Mouse (Mus musculus) MN1 (cell line): ENCODE results near the gene Muc3.
"Not testable (repeated sequence)": the region's sequence is repeated elsewhere in the genome, so short reads cannot be mapped to it uniquely, and the experiment has no call there.

Experiments used
- DNase-seq: peaks from one replicate; pipeline ENCODE4 v3.0.0-alpha.2; 2016; ENCODE audit warnings: low spot score

Gene Muc3

DNA sequence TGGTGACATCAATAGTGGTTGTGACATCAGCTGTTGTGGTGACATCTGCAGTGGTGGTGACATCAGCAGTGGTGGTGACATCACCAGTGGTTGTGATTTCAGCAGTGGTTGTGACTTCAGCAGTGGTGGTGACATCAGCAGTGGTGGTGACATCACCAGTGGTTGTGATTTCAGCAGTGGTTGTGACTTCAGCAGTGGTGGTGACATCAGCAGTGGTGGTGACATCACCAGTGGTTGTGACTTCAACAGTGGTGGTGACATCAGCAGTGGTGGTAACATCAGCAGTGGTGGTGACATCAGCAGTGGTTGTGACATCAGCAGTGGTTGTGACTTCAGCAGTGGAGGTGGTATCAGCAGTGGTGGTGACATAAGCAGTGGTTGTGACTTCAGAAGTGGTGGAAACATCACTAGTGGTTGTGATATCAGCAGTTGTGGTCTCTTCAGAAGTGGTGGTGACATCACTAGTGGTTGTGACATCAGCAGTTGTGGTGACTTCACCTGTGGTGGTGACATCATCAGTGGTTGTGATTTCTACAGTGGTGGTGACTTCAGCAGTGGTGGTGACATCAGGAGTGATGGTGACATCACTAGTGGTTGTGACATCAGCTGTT is at the start of gene Muc3:
Muc3 (minus strand) TSS at position 51 of the 611 bp plus-strand sequence.
- not testable (repeated sequence) for DNase-seq

- no peak for DNase-seq
Measured at GRCm38 (mm10) chr5:137194488-137195120, 45.5 kb upstream of the Muc3 start.

GRCm38 (mm10) chr5:137193279-137193952 is 44.3 kb upstream of the Muc3 start:
- no peak for DNase-seq

- DNase-seq: no peak
Measured at GRCm38 (mm10) chr5:137189326-137189725, 40.2 kb upstream of the Muc3 start.

- no peak for DNase-seq
Measured at GRCm38 (mm10) chr5:137185362-137185761, 36.2 kb upstream of the Muc3 start.

DNA sequence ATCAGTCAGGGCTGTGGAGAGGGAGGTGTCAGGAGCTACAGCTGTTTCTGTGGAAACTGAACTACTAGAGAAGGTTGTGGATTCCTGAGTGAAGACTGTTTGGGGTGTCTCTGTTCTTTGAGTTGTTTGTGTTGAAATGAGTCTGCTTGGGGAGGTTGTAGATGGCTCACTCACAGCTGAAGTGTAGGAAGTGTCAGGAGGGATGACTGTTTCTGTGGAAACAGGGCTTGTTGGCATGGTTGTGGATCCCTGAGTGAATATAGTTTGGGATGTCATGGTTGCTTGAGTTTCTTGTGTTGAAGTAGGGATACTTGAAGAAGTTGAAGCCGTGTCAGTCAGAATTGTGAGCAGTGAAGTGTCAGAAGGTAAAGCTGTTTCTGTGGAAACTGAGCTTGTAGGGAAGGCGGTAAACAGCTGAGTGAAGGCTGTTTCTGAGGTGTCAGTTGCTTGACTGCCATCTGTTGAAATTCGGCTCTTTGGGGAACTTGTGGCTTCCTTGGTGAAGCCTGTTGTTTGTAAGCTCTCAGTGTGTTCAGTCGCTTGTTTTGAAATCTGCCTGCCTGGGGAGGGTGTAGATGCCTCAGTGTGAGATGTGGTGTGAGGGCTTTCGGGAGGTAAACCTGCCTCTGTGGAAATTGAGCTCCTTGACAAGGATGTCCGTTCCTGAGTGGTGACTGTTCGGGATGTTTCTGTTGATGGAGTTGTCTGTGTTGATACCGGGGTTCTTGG is 30.7 kb upstream of the Muc3 start:
- DNase-seq: no peak

GRCm38 (mm10) chr5:137173967-137174366 is 24.8 kb upstream of the Muc3 start:
- no peak for DNase-seq

DNA sequence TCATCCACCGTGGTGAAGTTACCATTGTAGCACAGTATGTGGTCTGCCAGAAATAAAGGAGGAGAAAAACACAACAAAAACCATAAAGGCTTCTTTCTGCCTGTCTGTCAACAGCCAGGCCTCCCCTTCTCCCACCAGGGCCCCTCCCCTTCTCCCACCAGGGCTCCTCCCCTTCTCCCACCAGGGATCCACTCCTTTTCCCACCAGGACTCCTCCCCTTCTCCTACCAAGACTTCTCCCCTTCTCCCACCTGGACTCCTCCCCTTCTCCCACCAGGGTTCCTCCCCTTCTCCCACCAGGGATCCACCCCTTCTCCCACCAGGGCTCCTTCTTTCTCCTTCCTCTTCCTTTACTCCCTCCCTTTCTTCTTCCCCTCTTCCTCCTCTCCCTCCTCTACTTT is 23.5 kb upstream of the Muc3 start:
- DNase-seq: no peak

- DNase-seq: no peak
Measured at GRCm38 (mm10) chr5:137171478-137171877, 22.4 kb upstream of the Muc3 start.

GRCm38 (mm10) chr5:137170836-137171380 is 21.8 kb upstream of the Muc3 start:
- DNase-seq: no peak

- DNase-seq: no peak
Measured at GRCm38 (mm10) chr5:137167539-137167938, 18.4 kb upstream of the Muc3 start.

GRCm38 (mm10) chr5:137166012-137166411 is 16.9 kb upstream of the Muc3 start:
- DNase-seq: no peak

- no peak for DNase-seq
Measured at GRCm38 (mm10) chr5:137161853-137162252, 12.7 kb upstream of the Muc3 start.

DNA sequence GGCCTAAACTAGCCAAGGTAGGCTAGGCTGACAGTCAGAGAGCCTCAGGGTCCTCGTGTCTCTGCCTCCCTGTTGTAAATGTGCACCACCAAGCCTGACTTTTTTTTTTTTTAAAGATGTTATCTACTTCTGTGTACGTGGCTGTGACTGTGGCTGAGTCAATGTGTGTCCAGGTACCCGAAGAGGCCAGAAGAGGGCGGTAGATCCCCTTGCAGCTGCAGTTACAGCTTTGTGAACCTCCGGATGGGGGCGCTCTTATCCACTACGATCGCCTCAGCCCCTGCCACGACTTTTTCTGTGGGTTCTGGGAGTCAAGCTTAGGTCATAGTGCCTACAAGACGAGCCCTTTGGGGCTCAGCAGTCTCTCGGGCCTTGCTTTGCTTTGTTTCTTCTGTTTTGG is 10.3 kb upstream of the Muc3 start:
- DNase-seq: no peak

DNA sequence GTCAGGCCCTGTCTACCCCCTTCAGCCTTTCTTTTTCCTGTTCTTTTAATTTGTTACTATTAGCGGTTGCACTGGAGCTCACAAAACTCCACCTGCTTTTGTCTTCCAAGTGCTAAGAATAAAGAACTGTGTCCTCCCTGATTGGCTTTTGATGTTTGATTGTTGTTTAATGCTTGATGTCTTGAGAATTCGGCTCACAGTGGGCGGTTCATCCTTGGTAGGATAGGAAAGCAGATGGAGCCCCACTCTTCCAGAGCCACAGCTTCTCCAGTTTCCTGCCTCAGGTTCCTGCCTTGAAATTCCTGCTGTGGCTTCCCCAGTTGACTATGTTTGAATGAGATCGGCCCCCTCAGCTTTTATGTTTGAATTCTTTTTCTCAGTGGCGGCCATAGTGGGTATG is 4.2 kb upstream of the Muc3 start:
- DNase-seq: no peak

GRCm38 (mm10) chr5:137152623-137153022 is 3.5 kb upstream of the Muc3 start:
- DNase-seq: no peak

DNA sequence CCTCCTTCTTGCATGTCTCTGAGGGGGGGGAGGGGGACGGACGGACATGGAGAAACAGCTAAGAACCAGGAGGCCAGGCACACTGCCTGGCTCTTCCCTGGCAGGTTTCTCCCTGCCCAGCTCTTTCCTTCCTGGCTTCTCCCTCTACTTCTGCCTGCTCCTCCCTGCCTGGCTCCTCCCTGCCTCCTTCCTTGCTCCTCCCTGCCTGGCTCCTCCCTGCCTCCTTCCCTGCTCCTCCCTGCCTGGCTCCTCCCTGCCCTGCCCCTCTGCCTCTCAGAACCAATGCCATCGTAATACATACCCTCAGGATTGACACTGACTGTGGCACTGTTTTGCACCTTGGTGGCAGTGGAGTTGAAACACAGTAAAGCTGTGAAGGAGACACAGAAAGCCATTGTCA is 8.3 kb downstream of the Muc3 start:
- no peak for DNase-seq

GRCm38 (mm10) chr5:137138977-137139376 is 10.1 kb downstream of the Muc3 start:
- DNase-seq: no peak

DNA sequence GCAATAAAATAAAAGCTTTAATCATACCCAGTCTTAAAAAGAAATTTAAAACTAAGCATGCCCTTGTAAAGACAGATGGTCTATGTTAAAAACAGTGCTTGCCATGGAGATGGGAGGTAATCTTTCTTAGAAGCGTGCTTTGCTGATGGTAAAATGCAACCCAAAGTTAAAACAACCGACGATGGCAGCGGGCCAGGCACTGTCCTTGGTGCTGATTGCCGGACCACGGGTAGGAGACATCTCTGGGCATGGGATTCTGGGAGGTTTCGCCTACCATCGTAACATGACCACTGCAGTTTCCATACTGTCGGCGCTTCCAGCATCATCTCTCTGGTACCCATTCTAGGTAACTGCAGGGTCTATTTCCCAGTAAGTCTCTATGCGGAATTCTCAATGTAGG is 14.2 kb downstream of the Muc3 start:
- no peak for DNase-seq

- DNase-seq: peak; percentile 85
Measured at GRCm38 (mm10) chr5:137131490-137131889, 17.6 kb downstream of the Muc3 start.

DNA sequence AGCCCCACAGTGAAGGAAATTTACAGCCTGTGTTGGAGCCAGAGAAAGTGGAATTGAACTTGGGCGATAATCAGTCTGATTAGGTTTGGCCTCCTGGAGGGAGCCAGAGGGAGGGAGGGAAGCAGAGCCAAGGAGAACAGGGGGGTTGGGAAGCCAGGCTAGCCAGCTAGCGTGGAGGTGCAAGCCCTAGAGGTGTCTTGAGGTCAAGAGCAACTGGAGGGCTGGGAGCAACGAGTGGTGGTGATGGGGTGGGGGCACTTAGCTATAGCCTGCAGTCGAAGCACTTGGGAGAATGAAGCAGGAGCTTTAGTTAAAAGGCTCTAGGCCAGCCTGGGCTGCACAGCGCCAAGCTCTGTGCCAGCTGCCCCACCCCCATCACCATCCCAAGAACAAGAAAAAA is 19.8 kb downstream of the Muc3 start:
- DNase-seq: peak; percentile 64

DNA sequence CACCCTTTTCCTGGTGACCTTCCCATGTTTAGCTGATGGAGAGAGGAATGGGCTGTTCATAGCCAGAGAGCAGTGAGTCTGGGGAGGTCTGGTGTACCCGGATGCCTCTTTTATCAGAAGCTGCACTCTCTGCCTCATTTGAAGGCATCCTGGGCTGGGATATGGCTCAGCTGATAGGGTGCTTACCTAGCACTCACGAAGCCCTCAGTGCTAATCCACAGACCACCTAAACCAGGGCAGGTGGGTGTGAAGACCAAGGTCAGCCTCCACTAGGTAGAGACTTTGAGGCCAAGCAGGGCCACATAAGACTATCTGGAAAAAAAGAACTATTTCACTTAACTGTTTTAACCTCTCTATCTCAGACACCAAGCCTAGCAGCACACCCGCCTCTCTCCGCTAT is 25.6 kb downstream of the Muc3 start:
- no peak for DNase-seq
